Mouse (Mus musculus): ENCODE data around the gene Olfr384.
"Not testable (repeated sequence)": the region's sequence is repeated elsewhere in the genome, so short reads cannot be mapped to it uniquely, and the experiment has no call there.

DNA sequence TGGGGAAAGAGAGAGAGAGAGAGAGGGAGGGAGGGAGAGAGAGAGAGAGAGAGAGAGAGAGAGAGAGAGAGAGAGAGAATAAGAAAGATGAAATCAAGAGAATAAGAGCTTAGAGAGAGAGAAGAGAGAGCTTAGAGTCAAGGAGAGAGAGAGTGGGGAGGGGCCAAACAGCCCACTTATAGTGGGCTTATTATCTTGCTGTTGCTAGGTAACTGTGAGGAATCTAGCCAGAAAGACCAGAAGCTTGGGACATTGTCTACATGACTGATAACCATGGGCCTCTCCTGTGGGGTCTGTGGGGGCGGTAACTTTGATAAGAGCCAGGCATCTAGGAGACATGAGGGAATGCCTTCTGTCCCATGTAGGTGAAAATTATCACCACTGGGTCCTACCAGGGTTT is 15.2 kb upstream of the Olfr384 start:
- not testable (repeated sequence) for TF ChIP-seq CTCF (IDR thresholded peaks at IDR 0.05; ENCODE audit: borderline replicate concordance, control insufficient read depth, extremely low read depth, insufficient read depth, low read length, poor library complexity); POLR2A (IDR thresholded peaks at IDR 0.05; ENCODE audit: control insufficient read depth, extremely low read depth, insufficient read depth, low read length, poor library complexity)
